In the genomic region with DNA sequence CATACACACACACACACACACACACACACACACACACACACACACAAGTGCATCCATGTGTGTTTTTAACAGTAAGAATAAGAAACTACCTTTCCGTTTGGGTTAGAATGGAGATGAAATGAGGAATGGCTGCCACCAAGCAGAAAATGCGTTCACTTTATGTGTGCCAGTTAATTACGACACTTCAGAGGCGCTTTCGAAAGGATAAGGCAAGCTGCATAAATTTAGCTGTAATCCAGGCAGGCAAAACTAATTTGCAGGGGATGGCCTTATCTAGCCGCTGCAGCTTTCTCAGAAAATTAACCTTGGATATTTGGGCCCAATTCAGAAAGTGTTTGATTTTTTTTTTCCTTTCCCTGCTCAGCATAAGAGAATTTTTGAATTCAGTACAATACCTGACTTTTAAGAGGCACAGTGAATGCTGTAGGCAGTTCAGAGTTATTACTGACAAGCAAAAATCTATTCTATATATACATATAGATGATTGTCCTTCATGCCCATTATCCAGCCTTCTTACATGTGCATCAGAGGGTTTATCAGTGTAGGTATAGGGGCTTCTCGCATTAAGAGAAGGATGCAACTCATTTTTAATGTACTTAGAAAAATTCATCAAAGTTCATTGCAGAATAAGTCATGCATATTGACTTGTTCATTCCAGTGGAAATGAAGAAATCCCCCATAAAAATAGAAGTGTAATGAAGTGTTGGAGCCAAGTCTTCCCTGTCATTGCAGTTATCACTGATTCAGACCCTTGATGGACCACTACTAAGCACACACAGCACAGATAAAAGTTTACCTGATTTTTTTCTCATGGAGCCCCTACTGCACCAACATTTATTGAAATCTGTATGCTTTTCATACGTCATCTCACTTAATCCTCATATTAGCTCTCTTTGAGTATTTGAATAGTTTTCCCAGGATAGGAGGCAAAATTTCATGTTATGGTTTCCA, we compare ENCODE assay signal across 20 mouse cellular contexts.
DNase-seq lines count a peak whose midpoint lies in the region; ATAC-seq and TF ChIP-seq lines count a peak whose summit lies in the region.
"Had no signal": no experiment of that assay in that cellular context is flagged by ENCODE, and none has a peak within 500 bp of the region (broad histone marks: within the 10 kb centered on the region; RNA-seq: fewer than 3 reads in every experiment).

No protein-coding gene starts in this region.

- TF ChIP-seq CTCF in layer of hippocampus, adult 2 months (conservative IDR thresholded peaks at IDR 0.05): no peak

- no peak overlapping the region for H3K4me2 ChIP-seq in midbrain, embryonic 11.5 days
- no peak overlapping the region for H3K4me2 ChIP-seq in midbrain, embryonic 12.5 days (replicated peaks)
- H3K4me2 ChIP-seq: limb, embryonic 15.5 days; neural tube, embryonic 12.5 days had no signal

- H3K27ac ChIP-seq in midbrain, embryonic 11.5 days (ENCODE audit: low read depth, low read length): no peak overlapping the region
- H3K27ac ChIP-seq in midbrain, embryonic 10.5 days (replicated peaks): no peak overlapping the region
- 0 out of 2 replicates have a peak overlapping the region, but pooled peaks have one; percentile 6 for H3K27ac ChIP-seq in midbrain, embryonic 12.5 days (replicated peaks)
- no peak overlapping the region for H3K27ac ChIP-seq in embryonic facial prominence, embryonic 10.5 days (replicated peaks)
- no peak overlapping the region for H3K27ac ChIP-seq in layer of hippocampus, adult 2 months
- H3K27ac ChIP-seq: limb, embryonic 15.5 days; neural tube, embryonic 12.5 days had no signal

- 65% methylated on average over 8 of the region's 8 CpGs for WGBS in midbrain, embryonic 11.5 days
- 79% methylated on average over 8 of the region's 8 CpGs for WGBS in midbrain, embryonic 10.5 days
- 65% methylated on average over 8 of the region's 8 CpGs for WGBS in midbrain, embryonic 12.5 days
- 85% methylated on average over 8 of the region's 8 CpGs for WGBS in embryonic facial prominence, embryonic 10.5 days

- no peak overlapping the region for H3K9ac ChIP-seq in midbrain, embryonic 11.5 days (ENCODE audit: low read length)
- H3K9ac ChIP-seq in midbrain, embryonic 12.5 days (replicated peaks): no peak overlapping the region
- H3K9ac ChIP-seq: limb, embryonic 15.5 days; neural tube, embryonic 12.5 days had no signal

- no peaks in the 10 kb centered on the region for H3K4me1 ChIP-seq in midbrain, embryonic 11.5 days (ENCODE audit: control insufficient read depth, insufficient read depth, low read length)
- no peaks in the 10 kb centered on the region for H3K4me1 ChIP-seq in midbrain, embryonic 10.5 days
- no peaks in the 10 kb centered on the region for H3K4me1 ChIP-seq in midbrain, embryonic 12.5 days
- H3K4me1 ChIP-seq in embryonic facial prominence, embryonic 10.5 days: no peaks in the 10 kb centered on the region
- H3K4me1 ChIP-seq: limb, embryonic 15.5 days; neural tube, embryonic 12.5 days had no signal

- H3K36me3 ChIP-seq in midbrain, embryonic 11.5 days (ENCODE audit: control insufficient read depth, insufficient read depth, low read length): no peaks in the 10 kb centered on the region
- H3K36me3 ChIP-seq in midbrain, embryonic 10.5 days: no peaks in the 10 kb centered on the region
- no peaks in the 10 kb centered on the region for H3K36me3 ChIP-seq in midbrain, embryonic 12.5 days
- no peaks in the 10 kb centered on the region for H3K36me3 ChIP-seq in embryonic facial prominence, embryonic 10.5 days (replicated peaks)
- H3K36me3 ChIP-seq: limb, embryonic 15.5 days; neural tube, embryonic 12.5 days had no signal

- ATAC-seq in midbrain, embryonic 11.5 days (ENCODE audit: low FRiP score): peak; percentile 75
- ATAC-seq in midbrain, embryonic 12.5 days (ENCODE audit: low FRiP score, low read depth): peak; percentile 73; the same call in 1 of the 2 replicates
- no peak for ATAC-seq in monocyte, adult 5-6 weeks (replicated peaks; ENCODE audit: insufficient number of reproducible peaks, low FRiP score, low TSS enrichment, poor library complexity, severe bottlenecking)
- ATAC-seq: inflammation-experienced regulatory T-cells, adult 6 months had no signal

- H3K9me3 ChIP-seq in midbrain, embryonic 11.5 days (ENCODE audit: control insufficient read depth, low read length): no peaks in the 10 kb centered on the region
- H3K9me3 ChIP-seq in midbrain, embryonic 10.5 days (replicated peaks): no peaks in the 10 kb centered on the region
- no peaks in the 10 kb centered on the region for H3K9me3 ChIP-seq in midbrain, embryonic 12.5 days
- 0 out of 2 replicates have a peak, but pooled peaks cover 3% of the 10 kb centered on the region for H3K9me3 ChIP-seq in embryonic facial prominence, embryonic 10.5 days
- H3K9me3 ChIP-seq: limb, embryonic 15.5 days; neural tube, embryonic 12.5 days had no signal

- DNase-seq in adrenal gland, postnatal 10 days: peak; percentile 7
- DNase-seq in adrenal gland, postnatal 4 days (ENCODE audit: low spot score in 2 of 2): no peak
- no peak for DNase-seq in midbrain, embryonic 11.5 days (ENCODE audit: low spot score, missing footprints)
- no peak for DNase-seq in midbrain, embryonic 10.5 days (ENCODE audit: low spot score)
- DNase-seq in embryonic facial prominence, embryonic 10.5 days (ENCODE audit: low spot score): no peak
- no peak for DNase-seq in layer of hippocampus, adult 2 months (ENCODE audit: low spot score in 2 of 2)
- DNase-seq: adrenal gland, postnatal 14 days; cerebellum, adult 9-11 months; gastrocnemius, postnatal 36 days; kidney, adult 9 months; kidney, postnatal 36 days; layer of hippocampus, postnatal 36 days; right cerebral cortex, postnatal 25 days; thymus, postnatal 25 days had no signal

- no peak overlapping the region for H3K4me3 ChIP-seq in midbrain, embryonic 11.5 days (ENCODE audit: low read depth, low read length)
- H3K4me3 ChIP-seq in midbrain, embryonic 10.5 days: no peak overlapping the region
- H3K4me3 ChIP-seq in midbrain, embryonic 12.5 days: no peak overlapping the region
- no peak overlapping the region for H3K4me3 ChIP-seq in embryonic facial prominence, embryonic 10.5 days
- H3K4me3 ChIP-seq in layer of hippocampus, adult 2 months: no peak overlapping the region
- H3K4me3 ChIP-seq: limb, embryonic 15.5 days; neural tube, embryonic 12.5 days had no signal

- no peaks in the 10 kb centered on the region for H3K27me3 ChIP-seq in midbrain, embryonic 11.5 days (ENCODE audit: control insufficient read depth, insufficient read depth, low read length)
- H3K27me3 ChIP-seq in midbrain, embryonic 10.5 days (ENCODE audit: low read depth, poor library complexity, severe bottlenecking): no peaks in the 10 kb centered on the region
- H3K27me3 ChIP-seq in midbrain, embryonic 12.5 days: no peaks in the 10 kb centered on the region
- H3K27me3 ChIP-seq in embryonic facial prominence, embryonic 10.5 days (replicated peaks; ENCODE audit: low read depth, poor library complexity, severe bottlenecking): no peaks in the 10 kb centered on the region
- H3K27me3 ChIP-seq: CH12.LX; limb, embryonic 15.5 days; neural tube, embryonic 12.5 days had no signal
